Mouse (Mus musculus): ENCODE measurements around the gene Atf7ip. TPM values are rescaled to one million over a fixed set of nuclear protein-coding genes. Genes with fewer than 3 reads are reported as not detected.
A peak's percentile ranks its signal among the peaks of the same experiment; 100 is the strongest.

Gene Atf7ip
- polyA plus RNA-seq, 1 experiment = 15.4 TPM

- peaks cover 7% of the 10 kb centered on the region for H3K4me1 ChIP-seq (ENCODE audit: control insufficient read depth, insufficient read depth, insufficient read length, low read length)
- no peak overlapping the region for H3K27ac ChIP-seq (replicated peaks; ENCODE audit: low read depth, low read length)
- no peak overlapping the region for H3K4me3 ChIP-seq (ENCODE audit: insufficient read depth, low read depth, low read length)
Measured at GRCm38 (mm10) chr6:136548796-136549195, 42.8 kb downstream of the Atf7ip start.

GRCm38 (mm10) chr6:136549606-136550005, 43.6 kb downstream of the Atf7ip start:
- peak overlapping the region; percentile 6; the same call in 1 of the 2 replicates for H3K27ac ChIP-seq (replicated peaks; ENCODE audit: low read depth, low read length)
- no peak overlapping the region for H3K4me3 ChIP-seq (ENCODE audit: insufficient read depth, low read depth, low read length)
- H3K4me1 ChIP-seq (ENCODE audit: control insufficient read depth, insufficient read depth, insufficient read length, low read length) = peaks cover 7% of the 10 kb centered on the region

- H3K27ac ChIP-seq (replicated peaks; ENCODE audit: low read depth, low read length) = peak overlapping the region; percentile 71
- H3K4me1 ChIP-seq (ENCODE audit: control insufficient read depth, insufficient read depth, insufficient read length, low read length) = peaks cover 5% of the 10 kb centered on the region
- H3K4me3 ChIP-seq (ENCODE audit: insufficient read depth, low read depth, low read length) = no peak overlapping the region
Measured at GRCm38 (mm10) chr6:136550596-136551304, 44.8 kb downstream of the Atf7ip start.

GRCm38 (mm10) chr6:136551550-136552109, 45.7 kb downstream of the Atf7ip start:
- Histone ChIP-seq H3K27ac (replicated peaks; ENCODE audit: low read depth, low read length) (no peak overlapping the region), H3K4me3 (ENCODE audit: insufficient read depth, low read depth, low read length) (no peak overlapping the region), H3K4me1 (ENCODE audit: control insufficient read depth, insufficient read depth, insufficient read length, low read length) (peaks cover 5% of the 10 kb centered on the region)

GRCm38 (mm10) chr6:136553156-136553555, 47.2 kb downstream of the Atf7ip start:
- H3K27ac ChIP-seq (replicated peaks; ENCODE audit: low read depth, low read length) = no peak overlapping the region
- H3K4me3 ChIP-seq (ENCODE audit: insufficient read depth, low read depth, low read length) = no peak overlapping the region
- peaks cover 3% of the 10 kb centered on the region for H3K4me1 ChIP-seq (ENCODE audit: control insufficient read depth, insufficient read depth, insufficient read length, low read length)

- H3K4me3 ChIP-seq (ENCODE audit: insufficient read depth, low read depth, low read length) = no peak overlapping the region
Measured at GRCm38 (mm10) chr6:136553767-136554569, 48.0 kb downstream of the Atf7ip start.

GRCm38 (mm10) chr6:136554774-136555522, 49.0 kb downstream of the Atf7ip start:
- Histone ChIP-seq H3K27ac (replicated peaks; ENCODE audit: low read depth, low read length) (peak overlapping the region; percentile 50), H3K4me3 (ENCODE audit: insufficient read depth, low read depth, low read length) (no peak overlapping the region; the same call in 1 of the 2 replicates), H3K4me1 (ENCODE audit: control insufficient read depth, insufficient read depth, insufficient read length, low read length) (no peaks in the 10 kb centered on the region)

More at GRCm38 (mm10) chr6:136553767-136554569, 48.0 kb downstream of the Atf7ip start:
- H3K4me1 ChIP-seq (ENCODE audit: control insufficient read depth, insufficient read depth, insufficient read length, low read length) = no peaks in the 10 kb centered on the region; the same call in 1 of the 2 replicates
- 0 out of 2 replicates have a peak overlapping the region, but pooled peaks have one; percentile 26 for H3K27ac ChIP-seq (replicated peaks; ENCODE audit: low read depth, low read length)

GRCm38 (mm10) chr6:136555523-136555915, 49.6 kb downstream of the Atf7ip start:
- Histone ChIP-seq H3K4me3 (ENCODE audit: insufficient read depth, low read depth, low read length) (no peak overlapping the region; the same call in 1 of the 2 replicates), H3K4me1 (ENCODE audit: control insufficient read depth, insufficient read depth, insufficient read length, low read length) (no peaks in the 10 kb centered on the region), H3K27ac (replicated peaks; ENCODE audit: low read depth, low read length) (0 out of 2 replicates have a peak overlapping the region, but pooled peaks have one; percentile 50)

GRCm38 (mm10) chr6:136558288-136559005, 52.5 kb downstream of the Atf7ip start:
- no peak overlapping the region for H3K27ac ChIP-seq (replicated peaks; ENCODE audit: low read depth, low read length)
- H3K4me3 ChIP-seq (ENCODE audit: insufficient read depth, low read depth, low read length) = no peak overlapping the region
- H3K4me1 ChIP-seq (ENCODE audit: control insufficient read depth, insufficient read depth, insufficient read length, low read length) = no peaks in the 10 kb centered on the region

- Histone ChIP-seq H3K4me3 (ENCODE audit: insufficient read depth, low read depth, low read length) (no peak overlapping the region), H3K4me1 (ENCODE audit: control insufficient read depth, insufficient read depth, insufficient read length, low read length) (no peaks in the 10 kb centered on the region), H3K27ac (replicated peaks; ENCODE audit: low read depth, low read length) (no peak overlapping the region)
Measured at GRCm38 (mm10) chr6:136566002-136566401, 60.0 kb downstream of the Atf7ip start.

GRCm38 (mm10) chr6:136590739-136591138, 84.8 kb downstream of the Atf7ip start:
- H3K27ac ChIP-seq (replicated peaks; ENCODE audit: low read depth, low read length) = no peak overlapping the region
- no peaks in the 10 kb centered on the region for H3K4me1 ChIP-seq (ENCODE audit: control insufficient read depth, insufficient read depth, insufficient read length, low read length)
- no peak overlapping the region for H3K4me3 ChIP-seq (ENCODE audit: insufficient read depth, low read depth, low read length)

- Histone ChIP-seq H3K4me3 (ENCODE audit: insufficient read depth, low read depth, low read length) (no peak overlapping the region), H3K27ac (replicated peaks; ENCODE audit: low read depth, low read length) (no peak overlapping the region), H3K4me1 (ENCODE audit: control insufficient read depth, insufficient read depth, insufficient read length, low read length) (no peaks in the 10 kb centered on the region)
Measured at GRCm38 (mm10) chr6:136594541-136594940, 88.6 kb downstream of the Atf7ip start.

GRCm38 (mm10) chr6:136602601-136603000, 96.6 kb downstream of the Atf7ip start:
- H3K4me1 ChIP-seq (ENCODE audit: control insufficient read depth, insufficient read depth, insufficient read length, low read length) = no peaks in the 10 kb centered on the region
- no peak overlapping the region for H3K4me3 ChIP-seq (ENCODE audit: insufficient read depth, low read depth, low read length)
- H3K27ac ChIP-seq (replicated peaks; ENCODE audit: low read depth, low read length) = no peak overlapping the region

All from brown adipose tissue, adult 24 weeks (tissue).